ENCODE assay signal across 9 mouse cellular contexts in genomic region chr9:55382441-55382840, GRCm38 (mm10). TPM values are rescaled to one million over a fixed set of nuclear protein-coding genes. Genes with fewer than 3 reads are reported as not detected.
DNase-seq lines count a peak whose midpoint lies in the region; ATAC-seq lines count a peak whose summit lies in the region.
"Had no signal": no experiment of that assay in that cellular context is flagged by ENCODE, and none has a peak within 500 bp of the region (broad histone marks: within the 10 kb centered on the region; RNA-seq: fewer than 3 reads in every experiment).

No protein-coding gene starts in this region.

- H3K27ac ChIP-seq in limb, embryonic 10.5 days, result no peak overlapping the region
- H3K27ac ChIP-seq: macrophage had no signal

- no peaks in the 10 kb centered on the region for H3K4me1 ChIP-seq in limb, embryonic 10.5 days

- no peak for ATAC-seq in CD4-positive, CD25-positive, alpha-beta regulatory T cell, adult 4 months
- ATAC-seq in common myeloid progenitor, adult 5-6 weeks (replicated peaks; ENCODE audit: low read depth, poor library complexity, severe bottlenecking), result peak; percentile 83

- no peaks in the 10 kb centered on the region; the same call in 1 of the 2 replicates for H3K27me3 ChIP-seq in limb, embryonic 10.5 days (ENCODE audit: low read depth, poor library complexity, severe bottlenecking)

- 27% methylated on average over 5 of the region's 5 CpGs for WGBS in limb, embryonic 10.5 days

- no peaks in the 10 kb centered on the region for H3K9me3 ChIP-seq in limb, embryonic 10.5 days (replicated peaks)

- peak; percentile 32 for DNase-seq in CD4-positive, CD25-positive, alpha-beta regulatory T cell, adult 2 months (ENCODE audit: low read depth, low spot score)
- peak; percentile 37 for DNase-seq in layer of hippocampus, adult 11-12 months (ENCODE audit: low spot score)
- DNase-seq in layer of hippocampus, postnatal 36 days, result no peak
- DNase-seq in R1 (ENCODE audit: low read depth, low spot score), result peak; percentile 78
- DNase-seq in limb, embryonic 10.5 days (ENCODE audit: low spot score), result peak; percentile 62
- peak; percentile 31 to 74 for DNase-seq in spleen, postnatal 10 days (ENCODE audit: low spot score in 2 of 2)

- H3K36me3 ChIP-seq in limb, embryonic 10.5 days, result no peaks in the 10 kb centered on the region

- no peak overlapping the region for H3K4me3 ChIP-seq in limb, embryonic 10.5 days

RNA-seq across cellular contexts. Expression of gene Tmem266, which starts 55.7 kb away (rescaled TPM):
- polyA plus RNA-seq in CD4-positive, CD25-positive, alpha-beta regulatory T cell, adult 4 months (2017; shearing (Covaris generic)), result not detected
- total RNA-seq in layer of hippocampus, postnatal 36 days (2021), result 1 to 10 TPM; 5.0 to 6.7 TPM
- total RNA-seq in common myeloid progenitor, adult 5-6 weeks (2017), result not detected in 2 replicates
- polyA plus RNA-seq in limb, embryonic 10.5 days (2016; fragmentation: Nextera tagmentation; extraction: Ambion mirVana), result 0.23 and 0.49 TPM in 2 replicates

RNA-seq across cellular contexts. Expression of gene Nrg4, which starts 55.8 kb away (rescaled TPM):
- polyA plus RNA-seq in CD4-positive, CD25-positive, alpha-beta regulatory T cell, adult 4 months (2017; shearing (Covaris generic)), result 1 to 10 TPM; 4.4 to 5.0 TPM
- total RNA-seq in layer of hippocampus, postnatal 36 days (2021), result 1 to 10 TPM in 1 of 2 experiments, not detected in 1; 1.1 TPM
- 2.4 and 4.6 TPM in 2 replicates for total RNA-seq in common myeloid progenitor, adult 5-6 weeks (2017)
- 1.1 and 1.4 TPM in 2 replicates for polyA plus RNA-seq in limb, embryonic 10.5 days (2016; fragmentation: Nextera tagmentation; extraction: Ambion mirVana)

Comparison
In these comparisons a context has a peak if more than half of its experiments do, and no peak if none do; other contexts are left out.
1. DNase-seq: peak in CD4-positive, CD25-positive, alpha-beta regulatory T cell, adult 2 months (single experiment), layer of hippocampus, adult 11-12 months (single experiment), R1 (single experiment), limb, embryonic 10.5 days (single experiment) and spleen, postnatal 10 days (2 of 2); none in layer of hippocampus, postnatal 36 days (0 of 2).